Mouse (Mus musculus): ENCODE measurements around the gene Scarf2.
A peak's percentile ranks its signal among the peaks of the same experiment; 100 is the strongest.

Scarf2 gene

GRCm38 (mm10) chr16:17799584-17799983, 2.5 kb downstream of the Scarf2 start:
- DNase-seq (ENCODE audit: low read depth): no peak

- DNase-seq (ENCODE audit: low read depth): no peak
These were observed 4.8 kb downstream of the Scarf2 start for GRCm38 (mm10) chr16:17801777-17802455.

- DNase-seq (ENCODE audit: low read depth): no peak
These were observed 5.4 kb downstream of the Scarf2 start for GRCm38 (mm10) chr16:17802456-17802838.

- no peak for DNase-seq (ENCODE audit: low read depth)
These were observed 6.0 kb downstream of the Scarf2 start for GRCm38 (mm10) chr16:17802839-17803674.

- no peak for DNase-seq (ENCODE audit: low read depth)
These were observed 6.8 kb downstream of the Scarf2 start for GRCm38 (mm10) chr16:17803675-17804448.

GRCm38 (mm10) chr16:17804449-17804912, 7.4 kb downstream of the Scarf2 start:
- no peak for DNase-seq (ENCODE audit: low read depth)

- DNase-seq (ENCODE audit: low read depth): no peak
These were observed 7.9 kb downstream of the Scarf2 start for GRCm38 (mm10) chr16:17804982-17805381.

- DNase-seq (ENCODE audit: low read depth): no peak
These were observed 9.6 kb downstream of the Scarf2 start for GRCm38 (mm10) chr16:17806581-17807191.

- DNase-seq (ENCODE audit: low read depth): no peak
These were observed 10.3 kb downstream of the Scarf2 start for GRCm38 (mm10) chr16:17807192-17808009.

- peak; percentile 88 for DNase-seq (ENCODE audit: low read depth)
These were observed 12.0 kb downstream of the Scarf2 start for GRCm38 (mm10) chr16:17809125-17809524.

- DNase-seq (ENCODE audit: low read depth): peak; percentile 20
These were observed 12.6 kb downstream of the Scarf2 start for GRCm38 (mm10) chr16:17809711-17810110.

- DNase-seq (ENCODE audit: low read depth): peak; percentile 70
These were observed 15.0 kb downstream of the Scarf2 start for GRCm38 (mm10) chr16:17812120-17812519.

- DNase-seq (ENCODE audit: low read depth): no peak
These were observed 16.1 kb downstream of the Scarf2 start for GRCm38 (mm10) chr16:17813173-17813572.

- DNase-seq (ENCODE audit: low read depth): peak; percentile 83
These were observed 18.6 kb downstream of the Scarf2 start for GRCm38 (mm10) chr16:17815411-17816402.

- DNase-seq (ENCODE audit: low read depth): no peak
These were observed 19.4 kb downstream of the Scarf2 start for GRCm38 (mm10) chr16:17816528-17816927.

- DNase-seq (ENCODE audit: low read depth): no peak
These were observed 29.4 kb downstream of the Scarf2 start for GRCm38 (mm10) chr16:17826500-17826899.

GRCm38 (mm10) chr16:17828229-17828628, 31.1 kb downstream of the Scarf2 start:
- peak; percentile 62 for DNase-seq (ENCODE audit: low read depth)

GRCm38 (mm10) chr16:17828867-17829266, 31.8 kb downstream of the Scarf2 start:
- no peak for DNase-seq (ENCODE audit: low read depth)

- DNase-seq (ENCODE audit: low read depth): no peak
These were observed 33.5 kb downstream of the Scarf2 start for GRCm38 (mm10) chr16:17830385-17831178.

All from 416B (cell line).